Mouse (Mus musculus) hindbrain, embryonic 13.5 days (tissue): ENCODE measurements at regions not wholly inside any gene's neighbourhood (a gene's known extent, or its start where the extent isn't known, plus 50 kb on each side); places are given as distances from the start of the nearest gene placed in this dataset.
"Not testable (repeated sequence)": the region's sequence is repeated elsewhere in the genome, so short reads cannot be mapped to it uniquely, and the experiment has no call there.

Experiments
- ATAC-seq: fragments of 200-750 bp; cut with Nextera tagmentation; 2 replicates; pipeline ENCODE4 v1.8.0; 2017; ENCODE audit warnings: moderate TSS enrichment; ENCODE audit not compliant: low FRiP score
- H3K27ac ChIP-seq: fragments of 300-500 bp; sonication (generic); 2 replicates; pipeline ENCODE4 v1.5.1; 2015; ENCODE audit warnings: inconsistent platforms, mild to moderate bottlenecking, moderate library complexity
- H3K27me3 ChIP-seq: fragments of 300-500 bp; sonication (generic); 2 replicates; pipeline ENCODE4 v1.6.1; 2015; ENCODE audit warnings: mild to moderate bottlenecking, inconsistent platforms
- H3K36me3 ChIP-seq: fragments of 300-500 bp; sonication (generic); 2 replicates; pipeline ENCODE4 v1.6.1; 2015; ENCODE audit warnings: mild to moderate bottlenecking, inconsistent platforms
- H3K4me1 ChIP-seq: fragments of 300-500 bp; sonication (generic); replicated peaks from 2 replicates; pipeline ENCODE4 v1.6.1; 2015; ENCODE audit warnings: inconsistent platforms
- H3K4me2 ChIP-seq: fragments of 300-500 bp; sonication (generic); 2 replicates; pipeline ENCODE4 v1.6.1; 2015; ENCODE audit warnings: inconsistent platforms, mild to moderate bottlenecking, moderate library complexity
- H3K4me3 ChIP-seq: fragments of 300-500 bp; sonication (generic); 2 replicates; pipeline ENCODE4 v1.5.1; 2015; ENCODE audit warnings: mild to moderate bottlenecking, inconsistent platforms
- H3K9ac ChIP-seq: fragments of 300-500 bp; sonication (generic); 2 replicates; pipeline ENCODE4 v1.6.1; 2015; ENCODE audit warnings: mild to moderate bottlenecking, inconsistent platforms
- H3K9me3 ChIP-seq: fragments of 300-500 bp; sonication (generic); 2 replicates; pipeline ENCODE4 v1.6.1; 2016; ENCODE audit warnings: inconsistent platforms
- WGBS: fragments of 180-500 bp; shearing (Covaris S2); methylation state at CpG from one replicate; pipeline ENCODE4 v1.1.7; 2015; 5-methylcytosine and 5-hydroxymethylcytosine counted together

GRCm38 (mm10) chr14:86115254-86116057 lies 1025.6 kb downstream of the Diaph3 start:
- Histone ChIP-seq H3K4me1 (no peaks in the 10 kb centered on the region), H3K9me3 (no peaks in the 10 kb centered on the region), H3K4me2 (no peak overlapping the region), H3K27me3 (no peaks in the 10 kb centered on the region), H3K4me3 (no peak overlapping the region), H3K9ac (no peak overlapping the region), H3K27ac (no peak overlapping the region), H3K36me3 (no peaks in the 10 kb centered on the region)
- no peak for ATAC-seq
- 72% methylated on average over 4 of the region's 4 CpGs for WGBS

- Histone ChIP-seq H3K4me1 (no peaks in the 10 kb centered on the region), H3K9me3 (no peaks in the 10 kb centered on the region), H3K4me2 (no peak overlapping the region), H3K36me3 (no peaks in the 10 kb centered on the region), H3K9ac (no peak overlapping the region), H3K27me3 (no peaks in the 10 kb centered on the region), H3K27ac (no peak overlapping the region), H3K4me3 (no peak overlapping the region)
- WGBS: 80% methylated on average over 1 of the region's 1 CpGs
- ATAC-seq: no peak
These were observed 1039.5 kb downstream of the Diaph3 start for GRCm38 (mm10) chr14:86101497-86101896.

DNA sequence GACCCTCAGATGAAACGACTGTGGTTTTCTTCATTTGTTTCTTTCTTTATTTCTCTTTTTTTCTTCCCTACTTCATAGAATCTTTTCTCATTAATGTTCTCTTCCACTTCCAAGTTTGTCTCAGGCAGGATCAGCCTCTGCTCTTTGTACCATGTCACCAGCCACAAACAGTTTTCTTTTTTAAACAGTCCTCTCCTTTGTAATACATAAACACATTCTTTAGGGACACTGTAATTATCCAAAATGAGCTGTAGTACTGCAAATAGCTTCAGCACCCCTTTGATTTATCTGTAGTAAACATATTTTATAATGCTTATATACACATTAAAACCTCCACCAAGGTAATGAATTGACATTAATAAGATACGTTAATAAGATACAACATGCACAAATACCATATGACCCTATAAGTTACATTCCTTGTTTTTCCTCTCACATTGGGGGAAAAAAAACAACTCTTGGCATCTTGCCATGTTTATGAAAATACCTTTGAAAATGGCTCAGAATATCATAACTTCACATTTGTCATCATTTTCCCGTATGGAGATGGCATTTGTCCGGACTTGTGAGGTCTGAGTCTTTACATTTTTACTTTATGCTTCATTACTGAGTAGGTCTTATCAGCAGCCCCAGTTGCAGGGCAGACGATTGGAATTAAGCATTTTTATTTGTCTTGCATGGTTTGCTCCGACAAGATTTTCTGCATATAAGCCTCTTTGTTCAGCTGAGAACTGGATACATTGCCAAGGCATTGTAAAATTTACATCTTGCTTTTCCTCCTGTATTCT lies 1070.5 kb downstream of the Diaph3 start:
- Histone ChIP-seq H3K4me2 (no peak overlapping the region), H3K9me3 (no peaks in the 10 kb centered on the region), H3K27ac (no peak overlapping the region), H3K36me3 (no peaks in the 10 kb centered on the region), H3K4me3 (no peak overlapping the region), H3K27me3 (no peaks in the 10 kb centered on the region), H3K4me1 (no peaks in the 10 kb centered on the region), H3K9ac (no peak overlapping the region)
- 73% methylated on average over 6 of the region's 6 CpGs for WGBS
- no peak for ATAC-seq

- Histone ChIP-seq H3K9ac (no peak overlapping the region), H3K27me3 (no peaks in the 10 kb centered on the region), H3K4me3 (no peak overlapping the region), H3K4me1 (no peaks in the 10 kb centered on the region), H3K9me3 (no peaks in the 10 kb centered on the region), H3K27ac (no peak overlapping the region), H3K4me2 (no peak overlapping the region), H3K36me3 (no peaks in the 10 kb centered on the region)
- ATAC-seq: no peak
- 83% methylated on average over 1 of the region's 1 CpGs for WGBS
These were observed 1071.7 kb downstream of the Diaph3 start for GRCm38 (mm10) chr14:86069329-86069728.

- no peaks in the 10 kb centered on the region for H3K36me3 ChIP-seq
- no peak overlapping the region for H3K9ac ChIP-seq
- H3K4me1 ChIP-seq: peaks cover 4% of the 10 kb centered on the region; the same call in 1 of the 2 replicates
- no peak overlapping the region for H3K4me3 ChIP-seq
- WGBS: 94% methylated on average over 1 of the region's 1 CpGs
- no peak for ATAC-seq
- no peaks in the 10 kb centered on the region for H3K27me3 ChIP-seq
- no peak overlapping the region for H3K27ac ChIP-seq
- H3K9me3 ChIP-seq: no peaks in the 10 kb centered on the region
- H3K4me2 ChIP-seq: no peak overlapping the region
These were observed 1073.3 kb downstream of the Diaph3 start for GRCm38 (mm10) chr14:86067743-86068142.

DNA sequence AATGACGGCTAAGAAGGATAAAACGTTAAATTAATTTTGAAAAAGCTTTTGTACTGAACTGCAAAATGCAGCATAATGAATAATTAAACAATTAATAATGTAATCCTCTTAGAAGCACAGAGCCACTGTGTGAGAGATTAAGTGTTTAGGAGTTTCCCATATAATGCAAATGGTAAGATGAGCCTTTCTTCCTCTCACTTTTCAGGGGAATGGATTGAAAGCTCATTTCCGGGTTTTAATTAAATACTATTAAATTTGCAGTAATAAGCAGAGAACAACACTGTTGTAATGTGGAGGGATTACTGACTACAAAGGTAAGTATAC lies 1077.5 kb downstream of the Diaph3 start:
- no peak overlapping the region for H3K27ac ChIP-seq
- H3K9me3 ChIP-seq: no peaks in the 10 kb centered on the region
- no peak overlapping the region for H3K9ac ChIP-seq
- H3K4me1 ChIP-seq: peaks cover 4% of the 10 kb centered on the region; the same call in 1 of the 2 replicates
- no peaks in the 10 kb centered on the region for H3K27me3 ChIP-seq
- WGBS: 67% methylated on average over 3 of the region's 3 CpGs
- no peak for ATAC-seq
- H3K36me3 ChIP-seq: no peaks in the 10 kb centered on the region
- no peak overlapping the region for H3K4me2 ChIP-seq
- H3K4me3 ChIP-seq: no peak overlapping the region

GRCm38 (mm10) chr14:86062885-86063619 lies 1078.0 kb downstream of the Diaph3 start:
- Histone ChIP-seq H3K4me3 (no peak overlapping the region), H3K4me2 (0 out of 2 replicates have a peak overlapping the region, but pooled peaks have one; percentile 6), H3K4me1 (peaks cover 4% of the 10 kb centered on the region; the same call in 1 of the 2 replicates), H3K27me3 (no peaks in the 10 kb centered on the region), H3K27ac (no peak overlapping the region), H3K9me3 (no peaks in the 10 kb centered on the region), H3K36me3 (no peaks in the 10 kb centered on the region), H3K9ac (no peak overlapping the region)
- 63% methylated on average over 11 of the region's 11 CpGs for WGBS
- peak; percentile 46; the same call in 1 of the 2 replicates for ATAC-seq

DNA sequence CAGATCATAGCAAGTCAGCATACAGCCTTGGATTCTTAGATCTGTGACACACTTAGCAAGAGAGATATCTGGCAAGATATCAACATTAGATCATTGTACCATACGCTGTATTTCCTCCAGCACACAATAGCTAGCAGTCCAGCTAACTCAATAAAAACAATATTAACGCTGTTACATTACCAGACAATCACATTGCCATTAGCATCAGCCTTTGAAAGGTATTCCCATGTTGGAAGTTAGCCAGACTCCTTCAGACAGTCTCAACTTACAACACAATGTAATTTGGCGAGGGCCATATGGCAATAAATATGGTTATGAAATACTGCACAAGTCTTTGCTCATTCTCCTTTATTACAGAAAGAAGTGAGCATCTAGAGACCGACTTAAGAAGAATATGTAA lies 1084.0 kb downstream of the Diaph3 start:
- no peaks in the 10 kb centered on the region for H3K4me1 ChIP-seq
- no peak overlapping the region for H3K27ac ChIP-seq
- H3K36me3 ChIP-seq: no peaks in the 10 kb centered on the region
- H3K4me3 ChIP-seq: no peak overlapping the region
- no peak overlapping the region for H3K4me2 ChIP-seq
- H3K9ac ChIP-seq: no peak overlapping the region
- no peaks in the 10 kb centered on the region for H3K9me3 ChIP-seq
- no peaks in the 10 kb centered on the region for H3K27me3 ChIP-seq
- whole genome bisulfite sequencing: 64% methylated on average over 4 of the region's 4 CpGs
- ATAC-seq: no peak

GRCm38 (mm10) chr14:86054668-86055067 lies 1086.4 kb downstream of the Diaph3 start:
- 89% methylated on average over 1 of the region's 1 CpGs for WGBS
- no peak for ATAC-seq
- Histone ChIP-seq H3K4me1 (no peaks in the 10 kb centered on the region), H3K27ac (no peak overlapping the region), H3K4me3 (no peak overlapping the region), H3K9ac (no peak overlapping the region), H3K4me2 (no peak overlapping the region), H3K27me3 (no peaks in the 10 kb centered on the region), H3K9me3 (no peaks in the 10 kb centered on the region), H3K36me3 (no peaks in the 10 kb centered on the region)

GRCm38 (mm10) chr14:86029401-86029800 lies 1111.6 kb downstream of the Diaph3 start:
- no peaks in the 10 kb centered on the region for H3K4me1 ChIP-seq
- H3K4me3 ChIP-seq: no peak overlapping the region
- H3K36me3 ChIP-seq: no peaks in the 10 kb centered on the region
- H3K9ac ChIP-seq: no peak overlapping the region
- H3K27me3 ChIP-seq: no peaks in the 10 kb centered on the region
- H3K27ac ChIP-seq: no peak overlapping the region
- no peak for ATAC-seq
- H3K9me3 ChIP-seq: no peaks in the 10 kb centered on the region
- H3K4me2 ChIP-seq: no peak overlapping the region

GRCm38 (mm10) chr14:86017611-86018010 lies 1123.4 kb downstream of the Diaph3 start:
- not testable (repeated sequence) for H3K4me2 ChIP-seq, H3K27ac ChIP-seq, H3K27me3 ChIP-seq, H3K36me3 ChIP-seq, H3K4me1 ChIP-seq, H3K4me3 ChIP-seq, H3K9ac ChIP-seq, H3K9me3 ChIP-seq, ATAC-seq
- WGBS: 76% methylated on average over 2 of the region's 2 CpGs
